Mouse (Mus musculus) thymus, postnatal 14 days (tissue): Measurements from ENCODE around the gene Spaca5.

Experiments used
- DNase-seq: peaks from one replicate; pipeline ENCODE4 v3.0.0; 2021

Gene Spaca5

GRCm38 (mm10) chrX:21068106-21068505 lies at the start of gene Spaca5:
Gene Spaca5 (plus strand): TSS chrX:21068406.
- no peak for DNase-seq

DNA sequence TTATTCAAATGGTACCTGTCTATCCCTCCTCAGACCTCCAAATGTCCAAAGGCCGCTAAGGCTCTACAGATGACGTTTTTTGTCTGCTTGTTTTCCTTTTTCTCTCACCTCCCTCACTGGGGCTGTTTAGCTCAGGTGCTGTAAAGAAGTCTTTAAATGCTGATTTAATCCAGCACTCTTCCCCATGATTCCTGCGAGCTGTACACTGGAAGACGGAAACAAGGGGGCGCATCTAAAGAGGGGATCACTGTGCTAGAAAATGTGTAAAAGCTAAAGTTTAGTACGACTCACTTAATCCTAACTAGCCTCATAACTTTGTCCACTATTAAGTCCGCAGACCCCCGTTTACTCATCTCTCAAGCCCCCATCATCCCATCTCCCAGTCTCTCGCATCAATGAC lies 6.7 kb upstream of the Spaca5 start:
- DNase-seq: no peak

GRCm38 (mm10) chrX:21061866-21062543 lies 6.2 kb upstream of the Spaca5 start, which contains the start of gene Zfp182:
Gene Zfp182 (minus strand): TSS chrX:21062316.
- peak; percentile 80 for DNase-seq

DNA sequence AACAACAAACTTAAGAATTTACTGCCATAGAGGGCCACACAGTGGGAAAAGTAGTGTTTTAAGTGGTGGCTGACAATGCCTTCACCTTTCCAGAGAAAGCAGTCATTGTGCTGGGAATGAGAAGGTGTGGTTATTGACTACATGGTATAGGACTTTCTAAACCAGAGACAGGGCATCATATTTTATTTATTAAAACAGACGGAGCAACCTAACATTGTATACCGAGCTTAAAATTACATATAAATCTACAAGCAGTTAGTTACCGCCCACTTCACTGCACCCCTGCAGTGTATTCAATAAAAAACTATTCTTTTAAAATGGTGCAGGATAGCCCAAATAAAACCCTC lies 5.7 kb upstream of the Spaca5 start:
- no peak for DNase-seq

DNA sequence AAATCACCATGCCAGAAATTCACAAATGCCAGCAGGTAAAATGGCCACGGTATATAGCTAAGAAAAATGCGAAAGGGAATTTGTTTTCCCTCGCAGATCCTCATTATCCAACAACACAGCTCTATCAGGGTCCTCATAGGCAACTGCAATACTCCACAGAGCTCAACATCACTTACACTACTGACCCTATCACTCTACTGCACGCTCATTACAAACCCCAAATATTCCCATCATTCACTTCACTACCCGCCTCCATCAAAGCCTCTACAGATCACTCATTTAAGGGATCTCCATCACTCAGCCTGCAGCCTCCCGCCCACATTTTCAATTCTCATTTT lies 20.4 kb downstream of the Spaca5 start:
- no peak for DNase-seq

- DNase-seq: peak; percentile 62
Observed at GRCm38 (mm10) chrX:21088983-21089866, 21.0 kb downstream of the Spaca5 start, which contains the start of gene Zfp300. Gene Zfp300 (minus strand): TSS chrX:21089527.

- no peak for DNase-seq
Observed at GRCm38 (mm10) chrX:21089867-21090239, 21.6 kb downstream of the Spaca5 start.

- no peak for DNase-seq
Observed at GRCm38 (mm10) chrX:21115520-21115919, 47.3 kb downstream of the Spaca5 start, which contains the start of gene Ssxa1. Gene Ssxa1 (plus strand): TSS chrX:21115820.
